Mouse (Mus musculus) limb, embryonic 15.5 days (tissue): ENCODE data around the gene Prss47. TPM values are rescaled to one million over a fixed set of nuclear protein-coding genes. Genes with fewer than 3 reads are reported as not detected.

Source experiments
- ATAC-seq: fragments of 200-750 bp; cut with Nextera tagmentation; 2 replicates; pipeline ENCODE4 v1.8.0; 2017; ENCODE audit warnings: low read depth, moderate TSS enrichment; ENCODE audit not compliant: insufficient number of reproducible peaks, low FRiP score, low TSS enrichment
- H3K27ac ChIP-seq: fragments of 300-500 bp; sonication (generic); 2 replicates; pipeline ENCODE4 v1.5.1; 2015; ENCODE audit warnings: moderate library complexity, mild to moderate bottlenecking, inconsistent platforms
- H3K27me3 ChIP-seq: fragments of 300-500 bp; sonication (generic); 2 replicates; pipeline ENCODE4 v1.6.1; 2015; ENCODE audit warnings: inconsistent platforms
- H3K36me3 ChIP-seq: fragments of 300-500 bp; sonication (generic); 2 replicates; pipeline ENCODE4 v1.6.1; 2015; ENCODE audit warnings: inconsistent platforms
- H3K4me1 ChIP-seq: fragments of 300-500 bp; sonication (generic); 2 replicates; pipeline ENCODE4 v1.6.1; 2015; ENCODE audit warnings: inconsistent platforms
- H3K4me2 ChIP-seq: fragments of 300-500 bp; sonication (generic); 2 replicates; pipeline ENCODE4 v1.6.1; 2015; ENCODE audit warnings: mild to moderate bottlenecking, inconsistent platforms
- H3K4me3 ChIP-seq: fragments of 300-500 bp; sonication (generic); 2 replicates; pipeline ENCODE4 v1.5.1; 2015; ENCODE audit warnings: mild to moderate bottlenecking, inconsistent platforms
- H3K9ac ChIP-seq: fragments of 300-500 bp; sonication (generic); 2 replicates; pipeline ENCODE4 v1.6.1; 2015; ENCODE audit warnings: inconsistent platforms
- H3K9me3 ChIP-seq: fragments of 300-500 bp; sonication (generic); 2 replicates; pipeline ENCODE4 v1.6.1; 2016; ENCODE audit warnings: inconsistent platforms
- WGBS: fragments of 180-500 bp; shearing (Covaris S2); methylation state at CpG from one replicate; pipeline ENCODE4 v1.1.7; 2015; 5-methylcytosine and 5-hydroxymethylcytosine counted together
- polyA plus RNA-seq: library from polyadenylated mRNA; unstranded; fragments of >200 nt; fragmentation: Nextera tagmentation; extraction: Ambion mirVana; gene quantifications from 2 replicates; pipeline ENCODE4 v1.2.1, GENCODE M21; 2015

Gene Prss47
- polyA plus RNA-seq: not detected in 2 replicates

GRCm38 (mm10) chr13:65052660-65053059, at the start of gene Prss47:
TSS of gene Prss47 (minus strand) at chr13:65052760.
- no peak within 1 kb of the TSS for H3K4me2 ChIP-seq
- H3K9me3 ChIP-seq: no peaks in the 10 kb centered on the region
- H3K27me3 ChIP-seq: no peaks in the 10 kb centered on the region
- ATAC-seq: no peak
- H3K9ac ChIP-seq: no peak within 1 kb of the TSS
- no peak within 1 kb of the TSS for H3K4me3 ChIP-seq
- no peaks in the 10 kb centered on the region for H3K36me3 ChIP-seq
- 85% methylated on average over 9 of the region's 9 CpGs for WGBS
- no peak within 1 kb of the TSS for H3K27ac ChIP-seq
- H3K4me1 ChIP-seq: no peaks in the 10 kb centered on the region

- H3K36me3 ChIP-seq: peaks cover 23% of the 10 kb centered on the region; the same call in 1 of the 2 replicates
- H3K4me1 ChIP-seq: no peaks in the 10 kb centered on the region
- ATAC-seq: no peak
- H3K4me3 ChIP-seq: no peak overlapping the region
- 90% methylated on average over 3 of the region's 3 CpGs for WGBS
- no peak overlapping the region for H3K4me2 ChIP-seq
- H3K27ac ChIP-seq: no peak overlapping the region
- H3K9ac ChIP-seq: no peak overlapping the region
- H3K27me3 ChIP-seq: no peaks in the 10 kb centered on the region
- H3K9me3 ChIP-seq: no peaks in the 10 kb centered on the region; the same call in 1 of the 2 replicates
These were observed 48.7 kb upstream of the Prss47 start for GRCm38 (mm10) chr13:65101232-65101631.

GRCm38 (mm10) chr13:65100678-65101077, 48.1 kb upstream of the Prss47 start:
- peaks cover 23% of the 10 kb centered on the region; the same call in 1 of the 2 replicates for H3K36me3 ChIP-seq
- no peaks in the 10 kb centered on the region for H3K27me3 ChIP-seq
- no peak overlapping the region for H3K4me2 ChIP-seq
- H3K4me3 ChIP-seq: no peak overlapping the region
- 95% methylated on average over 9 of the region's 9 CpGs for WGBS
- H3K27ac ChIP-seq: no peak overlapping the region
- no peak overlapping the region for H3K9ac ChIP-seq
- no peaks in the 10 kb centered on the region for H3K4me1 ChIP-seq
- ATAC-seq: no peak
- no peaks in the 10 kb centered on the region; the same call in 1 of the 2 replicates for H3K9me3 ChIP-seq

GRCm38 (mm10) chr13:65097018-65097417, 44.5 kb upstream of the Prss47 start:
- no peak overlapping the region for H3K27ac ChIP-seq
- no peak for ATAC-seq

GRCm38 (mm10) chr13:65095923-65096322, 43.4 kb upstream of the Prss47 start:
- no peak overlapping the region for H3K4me3 ChIP-seq
- no peaks in the 10 kb centered on the region for H3K4me1 ChIP-seq
- no peak overlapping the region for H3K9ac ChIP-seq
- no peaks in the 10 kb centered on the region for H3K27me3 ChIP-seq
- ATAC-seq: no peak
- H3K4me2 ChIP-seq: no peak overlapping the region
- 93% methylated on average over 4 of the region's 4 CpGs for WGBS
- no peak overlapping the region for H3K27ac ChIP-seq
- H3K9me3 ChIP-seq: no peaks in the 10 kb centered on the region
- peaks cover 24% of the 10 kb centered on the region; the same call in 1 of the 2 replicates for H3K36me3 ChIP-seq

More at GRCm38 (mm10) chr13:65097018-65097417, 44.5 kb upstream of the Prss47 start:
- Histone ChIP-seq H3K4me1 (no peaks in the 10 kb centered on the region), H3K36me3 (peaks cover 23% of the 10 kb centered on the region; the same call in 1 of the 2 replicates), H3K4me2 (no peak overlapping the region), H3K27me3 (no peaks in the 10 kb centered on the region), H3K9ac (no peak overlapping the region), H3K9me3 (no peaks in the 10 kb centered on the region; the same call in 1 of the 2 replicates), H3K4me3 (no peak overlapping the region)

GRCm38 (mm10) chr13:65069969-65070368, 17.4 kb upstream of the Prss47 start:
- Histone ChIP-seq H3K27me3 (no peaks in the 10 kb centered on the region), H3K9me3 (no peaks in the 10 kb centered on the region), H3K4me3 (no peak overlapping the region), H3K4me2 (no peak overlapping the region), H3K27ac (no peak overlapping the region), H3K9ac (no peak overlapping the region), H3K36me3 (peaks cover 31% of the 10 kb centered on the region), H3K4me1 (no peaks in the 10 kb centered on the region)
- ATAC-seq: no peak
- 89% methylated on average over 2 of the region's 2 CpGs for whole genome bisulfite sequencing

GRCm38 (mm10) chr13:65035057-65035456, 17.5 kb downstream of the Prss47 start:
- Histone ChIP-seq H3K27ac (no peak overlapping the region), H3K9me3 (no peaks in the 10 kb centered on the region), H3K4me2 (no peak overlapping the region), H3K4me1 (no peaks in the 10 kb centered on the region), H3K4me3 (no peak overlapping the region), H3K27me3 (no peaks in the 10 kb centered on the region), H3K9ac (no peak overlapping the region), H3K36me3 (no peaks in the 10 kb centered on the region)
- ATAC-seq: no peak
- WGBS: 66% methylated on average over 4 of the region's 4 CpGs

- H3K4me3 ChIP-seq: no peak within 1 kb of the TSS
- no peaks in the 10 kb centered on the region for H3K27me3 ChIP-seq
- H3K27ac ChIP-seq: no peak within 1 kb of the TSS
- H3K4me1 ChIP-seq: no peaks in the 10 kb centered on the region
- no peaks in the 10 kb centered on the region for H3K9me3 ChIP-seq
- no peak within 1 kb of the TSS for H3K9ac ChIP-seq
- ATAC-seq: no peak
- H3K36me3 ChIP-seq: no peaks in the 10 kb centered on the region
- H3K4me2 ChIP-seq: no peak within 1 kb of the TSS
These were observed 19.8 kb downstream of the Prss47 start, which contains the start of gene Spata31d1c for GRCm38 (mm10) chr13:65032758-65033157. TSS of gene Spata31d1c (plus strand) at chr13:65033058.

- H3K9ac ChIP-seq: no peak overlapping the region
- no peaks in the 10 kb centered on the region for H3K27me3 ChIP-seq
- H3K4me3 ChIP-seq: no peak overlapping the region
- ATAC-seq: no peak
- H3K4me2 ChIP-seq: no peak overlapping the region
- 62% methylated on average over 4 of the region's 4 CpGs for WGBS
- no peaks in the 10 kb centered on the region for H3K4me1 ChIP-seq
- H3K36me3 ChIP-seq: no peaks in the 10 kb centered on the region
- H3K27ac ChIP-seq: no peak overlapping the region
- no peaks in the 10 kb centered on the region for H3K9me3 ChIP-seq
These were observed 41.4 kb downstream of the Prss47 start for GRCm38 (mm10) chr13:65011052-65011738.

- Histone ChIP-seq H3K9ac (no peak overlapping the region), H3K27ac (no peak overlapping the region), H3K36me3 (no peaks in the 10 kb centered on the region), H3K27me3 (no peaks in the 10 kb centered on the region), H3K4me1 (no peaks in the 10 kb centered on the region), H3K9me3 (no peaks in the 10 kb centered on the region), H3K4me2 (no peak overlapping the region), H3K4me3 (no peak overlapping the region)
- 37% methylated on average over 1 of the region's 1 CpGs for WGBS
- no peak for ATAC-seq
These were observed 44.6 kb downstream of the Prss47 start for GRCm38 (mm10) chr13:65007971-65008370.

GRCm38 (mm10) chr13:65006760-65007159, 45.8 kb downstream of the Prss47 start:
- ATAC-seq: no peak
- H3K9ac ChIP-seq: no peak overlapping the region
- WGBS: 85% methylated on average over 1 of the region's 1 CpGs
- H3K27me3 ChIP-seq: no peaks in the 10 kb centered on the region
- no peak overlapping the region for H3K27ac ChIP-seq
- H3K4me2 ChIP-seq: no peak overlapping the region
- no peaks in the 10 kb centered on the region for H3K4me1 ChIP-seq
- H3K36me3 ChIP-seq: no peaks in the 10 kb centered on the region
- H3K9me3 ChIP-seq: no peaks in the 10 kb centered on the region
- no peak overlapping the region for H3K4me3 ChIP-seq

GRCm38 (mm10) chr13:65005414-65005813, 47.1 kb downstream of the Prss47 start:
- H3K27me3 ChIP-seq: no peaks in the 10 kb centered on the region
- no peaks in the 10 kb centered on the region for H3K4me1 ChIP-seq
- no peak overlapping the region for H3K27ac ChIP-seq
- ATAC-seq: no peak
- no peaks in the 10 kb centered on the region for H3K36me3 ChIP-seq
- H3K4me3 ChIP-seq: no peak overlapping the region
- H3K9me3 ChIP-seq: no peaks in the 10 kb centered on the region
- no peak overlapping the region for H3K9ac ChIP-seq
- H3K4me2 ChIP-seq: no peak overlapping the region
